In genomic region chr2:163599226-163599625, GRCm38 (mm10) we compare ENCODE assay signal across 10 mouse cellular contexts. TPM values are rescaled to one million over a fixed set of nuclear protein-coding genes. Genes with fewer than 3 reads are reported as not detected.
DNase-seq lines count a peak whose midpoint lies in the region; ATAC-seq and TF ChIP-seq lines count a peak whose summit lies in the region.
"Had no signal": no experiment of that assay in that cellular context is flagged by ENCODE, and none has a peak within 500 bp of the region (broad histone marks: within the 10 kb centered on the region; RNA-seq: fewer than 3 reads in every experiment).

No protein-coding gene starts in this region.

- H3K27ac ChIP-seq in midbrain, embryonic 14.5 days (replicated peaks; ENCODE audit: low read depth, low read length), result no peak overlapping the region
- no peak overlapping the region for H3K27ac ChIP-seq in midbrain, embryonic 13.5 days
- peak overlapping the region; percentile 48; the same call in 1 of the 2 replicates for H3K27ac ChIP-seq in gastrocnemius, adult 2 months
- no peak overlapping the region for H3K27ac ChIP-seq in limb, embryonic 14.5 days (replicated peaks; ENCODE audit: low read depth, low read length)
- H3K27ac ChIP-seq: heart, embryonic 15.5 days had no signal

- DNase-seq in adrenal gland, adult (ENCODE audit: inconsistent age in 2 of 2, low spot score in 1 of 2), result peak; percentile 62 to 88
- no peak for DNase-seq in adrenal gland, adult 8-10 months
- peak; percentile 81 for DNase-seq in midbrain, embryonic 14.5 days
- peak; percentile 55 for DNase-seq in c-Kit-positive CD71-positive TER-119-negative erythroid progenitor cells, embryonic 14.5 days (ENCODE audit: low read depth)
- peak; percentile 81 for DNase-seq in gastrocnemius, adult 2 months
- DNase-seq in limb, embryonic 14.5 days (ENCODE audit: low spot score), result peak; percentile 34
- DNase-seq in retina, embryonic 14.5 days (ENCODE audit: low spot score), result peak; percentile 83

- no peak for ATAC-seq in midbrain, embryonic 14.5 days (ENCODE audit: low FRiP score, low TSS enrichment)
- ATAC-seq in midbrain, embryonic 13.5 days, result no peak
- ATAC-seq in limb, embryonic 14.5 days (ENCODE audit: low FRiP score, low read depth), result no peak

- no peak overlapping the region for H3K9ac ChIP-seq in midbrain, embryonic 14.5 days (replicated peaks; ENCODE audit: low read length)
- no peak overlapping the region for H3K9ac ChIP-seq in midbrain, embryonic 13.5 days (replicated peaks)
- no peak overlapping the region for H3K9ac ChIP-seq in limb, embryonic 14.5 days (ENCODE audit: low read depth, low read length, severe bottlenecking)
- H3K9ac ChIP-seq: heart, embryonic 15.5 days had no signal

- no peaks in the 10 kb centered on the region for H3K27me3 ChIP-seq in midbrain, embryonic 14.5 days (ENCODE audit: control insufficient read depth, insufficient read depth, low read length)
- H3K27me3 ChIP-seq in midbrain, embryonic 13.5 days, result no peaks in the 10 kb centered on the region
- H3K27me3 ChIP-seq in limb, embryonic 14.5 days (ENCODE audit: control insufficient read depth, insufficient read depth, low read length), result no peaks in the 10 kb centered on the region
- H3K27me3 ChIP-seq: heart, embryonic 15.5 days had no signal

- TF ChIP-seq POLR2A in limb, embryonic 14.5 days (IDR thresholded peaks at IDR 0.05; ENCODE audit: borderline replicate concordance, extremely low read depth, insufficient read depth, insufficient read length), result no peak

- peaks cover 9% of the 10 kb centered on the region for H3K4me1 ChIP-seq in midbrain, embryonic 14.5 days (ENCODE audit: control insufficient read depth, insufficient read depth, low read length)
- H3K4me1 ChIP-seq in midbrain, embryonic 13.5 days (replicated peaks), result peaks cover 18% of the 10 kb centered on the region
- H3K4me1 ChIP-seq in limb, embryonic 14.5 days (ENCODE audit: control insufficient read depth, insufficient read depth, low read length), result peaks cover 3% of the 10 kb centered on the region

- H3K4me3 ChIP-seq in midbrain, embryonic 14.5 days (replicated peaks; ENCODE audit: low read depth, low read length), result no peak overlapping the region
- H3K4me3 ChIP-seq in midbrain, embryonic 13.5 days (replicated peaks), result no peak overlapping the region
- no peak overlapping the region for H3K4me3 ChIP-seq in gastrocnemius, adult 2 months
- H3K4me3 ChIP-seq in limb, embryonic 14.5 days (replicated peaks; ENCODE audit: low read length), result no peak overlapping the region
- H3K4me3 ChIP-seq: heart, embryonic 15.5 days; myocyte had no signal

- TF ChIP-seq CTCF in gastrocnemius, adult 2 months (IDR thresholded peaks at IDR 0.05), result peak; percentile 86

- no peaks in the 10 kb centered on the region for H3K9me3 ChIP-seq in midbrain, embryonic 14.5 days (ENCODE audit: control insufficient read depth, low read length)
- no peaks in the 10 kb centered on the region for H3K9me3 ChIP-seq in midbrain, embryonic 13.5 days
- no peaks in the 10 kb centered on the region for H3K9me3 ChIP-seq in limb, embryonic 14.5 days (ENCODE audit: control insufficient read depth, low read length)
- H3K9me3 ChIP-seq: heart, embryonic 15.5 days had no signal

- H3K36me3 ChIP-seq in midbrain, embryonic 14.5 days (ENCODE audit: control insufficient read depth, insufficient read depth, low read length), result no peaks in the 10 kb centered on the region
- no peaks in the 10 kb centered on the region for H3K36me3 ChIP-seq in midbrain, embryonic 13.5 days
- H3K36me3 ChIP-seq in limb, embryonic 14.5 days (ENCODE audit: control insufficient read depth, insufficient read depth, low read length), result no peaks in the 10 kb centered on the region
- H3K36me3 ChIP-seq: heart, embryonic 15.5 days had no signal

- 3% methylated on average over 1 of the region's 1 CpGs for WGBS in midbrain, embryonic 14.5 days
- 3% methylated on average over 1 of the region's 1 CpGs for WGBS in midbrain, embryonic 13.5 days
- WGBS in limb, embryonic 14.5 days, result 0% methylated on average over 1 of the region's 1 CpGs

- no peak overlapping the region for H3K4me2 ChIP-seq in midbrain, embryonic 14.5 days (ENCODE audit: low read length)
- H3K4me2 ChIP-seq in midbrain, embryonic 13.5 days (replicated peaks), result no peak overlapping the region
- H3K4me2 ChIP-seq in limb, embryonic 14.5 days (replicated peaks; ENCODE audit: low read depth, low read length, severe bottlenecking), result no peak overlapping the region
- H3K4me2 ChIP-seq: heart, embryonic 15.5 days had no signal

- intact Hi-C loops in gastrocnemius, adult 2 months (cut with DNase I), result loop anchor here (2.0 to 10.0 kb wide), 2 partner anchors 64 to 144 kb away; no protein-coding TSS in a partner anchor

RNA-seq across cellular contexts. Expression of gene Ttpal, which starts 2.9 kb away (rescaled TPM):
- 10 to 100 TPM; 26.8 to 38.6 (median 31.5) TPM for total RNA-seq in adrenal gland, adult 8-10 months (2022)
- polyA plus RNA-seq in midbrain, embryonic 14.5 days (2014; fragmentation: Nextera tagmentation; extraction: Ambion mirVana), result 39.5 and 60.6 TPM in 2 replicates
- 50.2 and 50.7 TPM in 2 replicates for polyA plus RNA-seq in midbrain, embryonic 13.5 days (2015; fragmentation: Nextera tagmentation; extraction: Ambion mirVana)
- 1 to 10 TPM; 3.4 to 5.3 TPM for total RNA-seq in gastrocnemius, adult 2 months (2021)
- 25.3 and 29.6 TPM in 2 replicates for polyA plus RNA-seq in limb, embryonic 14.5 days (2012; rRNA removed)
- polyA plus RNA-seq in limb, embryonic 14.5 days (2014; fragmentation: Nextera tagmentation; extraction: Ambion mirVana), result 48.0 and 52.6 TPM in 2 replicates

RNA-seq across cellular contexts. Expression of gene Serinc3, which starts 45.7 kb away (rescaled TPM):
- total RNA-seq in adrenal gland, adult 8-10 months (2022), result 100 to 1,000 TPM; 566 to 814 (median 738) TPM
- 30.9 and 39.3 TPM in 2 replicates for polyA plus RNA-seq in midbrain, embryonic 14.5 days (2014; fragmentation: Nextera tagmentation; extraction: Ambion mirVana)
- 30.5 and 31.7 TPM in 2 replicates for polyA plus RNA-seq in midbrain, embryonic 13.5 days (2015; fragmentation: Nextera tagmentation; extraction: Ambion mirVana)
- 100 to 1,000 TPM; 118 to 147 TPM for total RNA-seq in gastrocnemius, adult 2 months (2021)
- 99.5 and 114 TPM in 2 replicates for polyA plus RNA-seq in limb, embryonic 14.5 days (2012; rRNA removed)
- 40.5 and 43.4 TPM in 2 replicates for polyA plus RNA-seq in limb, embryonic 14.5 days (2014; fragmentation: Nextera tagmentation; extraction: Ambion mirVana)

RNA-seq across cellular contexts. Expression of gene Pkig, which starts 59.0 kb away (rescaled TPM):
- total RNA-seq in adrenal gland, adult 8-10 months (2022), result 10 to 100 TPM; 37.6 to 60.4 (median 57.4) TPM
- 115 and 128 TPM in 2 replicates for polyA plus RNA-seq in midbrain, embryonic 14.5 days (2014; fragmentation: Nextera tagmentation; extraction: Ambion mirVana)
- polyA plus RNA-seq in midbrain, embryonic 13.5 days (2015; fragmentation: Nextera tagmentation; extraction: Ambion mirVana), result 124 and 126 TPM in 2 replicates
- 100 to 1,000 TPM in 1 of 2 experiments, 10 to 100 TPM in 1; 93.9 to 125 TPM for total RNA-seq in gastrocnemius, adult 2 months (2021)
- 76.1 and 85.2 TPM in 2 replicates for polyA plus RNA-seq in limb, embryonic 14.5 days (2012; rRNA removed)
- 126 and 133 TPM in 2 replicates for polyA plus RNA-seq in limb, embryonic 14.5 days (2014; fragmentation: Nextera tagmentation; extraction: Ambion mirVana)
